Mouse (Mus musculus) megakaryocyte, embryonic 14.5 days (primary cell): ENCODE data around the gene Gzmg.

Experiments used
- FLI1 ChIP-seq: IDR thresholded peaks from 2 replicates; pipeline ENCODE4 v1.6.1; 2012; ENCODE audit warnings: low read length, inconsistent platforms, mixed read lengths
- GATA1 ChIP-seq: IDR thresholded peaks from 3 replicates; pipeline ENCODE4 v1.6.1; 2012; ENCODE audit warnings: mixed read lengths, low read length, inconsistent platforms, borderline replicate concordance

GRCm38 (mm10) chr14:56128341-56128740 lies 31.0 kb downstream of the Gzmg start:
- TF ChIP-seq GATA1 (no peak), FLI1 (no peak)
